Mouse (Mus musculus) cerebellum, adult 2 months (tissue): Measurements from ENCODE around the gene Gm45062.

Experiments used
- CTCF ChIP-seq: fragments of 200-500 bp; IDR thresholded peaks from 2 replicates; pipeline ENCODE4 v1.5.1; 2011; ENCODE audit warnings: low read depth, mild to moderate bottlenecking, control low read depth, low read length, moderate library complexity, borderline replicate concordance; ENCODE audit not compliant: insufficient read depth
- POLR2A ChIP-seq: fragments of 200-500 bp; IDR thresholded peaks from 2 replicates; pipeline ENCODE4 v1.6.1; 2011; ENCODE audit warnings: low read length, control low read depth, borderline replicate concordance; ENCODE audit not compliant: insufficient read depth

DNA sequence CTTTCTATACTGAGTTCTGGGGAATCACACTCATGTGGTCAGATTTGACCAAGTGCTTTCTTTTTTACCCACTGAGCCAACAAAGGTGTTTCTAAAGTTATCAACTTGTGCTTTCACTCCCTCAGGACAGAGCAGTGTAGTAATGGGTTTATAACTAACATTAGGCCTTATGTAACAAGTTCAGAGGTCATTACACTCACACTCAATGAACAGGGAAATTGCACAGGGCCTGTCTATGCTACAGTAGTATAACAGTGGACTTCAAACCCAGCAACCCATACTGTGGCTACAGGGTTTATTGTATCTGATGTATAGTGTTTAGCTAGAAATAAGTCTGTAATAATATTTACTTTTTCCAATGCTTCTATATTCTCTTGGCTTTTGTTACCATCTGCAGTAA is 247.4 kb downstream of the Gm45062 start:
- TF ChIP-seq CTCF, result no peak
- no peak for TF ChIP-seq POLR2A
